Mouse (Mus musculus): ENCODE results near the gene Slc22a6. TPM values are rescaled to one million over a fixed set of nuclear protein-coding genes. Genes with fewer than 3 reads are reported as not detected.

Gene Slc22a6
- polyA plus RNA-seq, 1 experiment: not detected

GRCm38 (mm10) chr19:8599229-8599628 lies 18.6 kb upstream of the Slc22a6 start:
- TF ChIP-seq POLR2A (IDR thresholded peaks at IDR 0.05; ENCODE audit: insufficient read depth, low read depth, low read length): no peak
- no peak for TF ChIP-seq CTCF (IDR thresholded peaks at IDR 0.05; ENCODE audit: insufficient read depth, low read depth, low read length)
- no peak overlapping the region for H3K27ac ChIP-seq (ENCODE audit: insufficient read depth, low read depth, low read length)
- no peak overlapping the region for H3K4me3 ChIP-seq (ENCODE audit: insufficient read depth, low read depth, low read length)
- no peaks in the 10 kb centered on the region for H3K4me1 ChIP-seq (ENCODE audit: control insufficient read depth, insufficient read depth, low read length)
- 89% methylated on average over 2 of the region's 2 CpGs for WGBS

- H3K27ac ChIP-seq (ENCODE audit: insufficient read depth, low read depth, low read length): no peak overlapping the region
- no peaks in the 10 kb centered on the region for H3K4me1 ChIP-seq (ENCODE audit: control insufficient read depth, insufficient read depth, low read length)
- TF ChIP-seq CTCF (IDR thresholded peaks at IDR 0.05; ENCODE audit: insufficient read depth, low read depth, low read length): no peak
- no peak for TF ChIP-seq POLR2A (IDR thresholded peaks at IDR 0.05; ENCODE audit: insufficient read depth, low read depth, low read length)
- H3K4me3 ChIP-seq (ENCODE audit: insufficient read depth, low read depth, low read length): no peak overlapping the region
Measured at GRCm38 (mm10) chr19:8601922-8602321, 15.9 kb upstream of the Slc22a6 start.

GRCm38 (mm10) chr19:8602914-8603313 lies 14.9 kb upstream of the Slc22a6 start:
- TF ChIP-seq CTCF (IDR thresholded peaks at IDR 0.05; ENCODE audit: insufficient read depth, low read depth, low read length): no peak
- WGBS: 87% methylated on average over 3 of the region's 3 CpGs
- Histone ChIP-seq H3K27ac (ENCODE audit: insufficient read depth, low read depth, low read length) (no peak overlapping the region), H3K4me1 (ENCODE audit: control insufficient read depth, insufficient read depth, low read length) (no peaks in the 10 kb centered on the region), H3K4me3 (ENCODE audit: insufficient read depth, low read depth, low read length) (no peak overlapping the region)

GRCm38 (mm10) chr19:8604536-8605240 lies 13.2 kb upstream of the Slc22a6 start:
- Histone ChIP-seq H3K4me3 (ENCODE audit: insufficient read depth, low read depth, low read length) (no peak overlapping the region), H3K27ac (ENCODE audit: insufficient read depth, low read depth, low read length) (no peak overlapping the region), H3K4me1 (ENCODE audit: control insufficient read depth, insufficient read depth, low read length) (no peaks in the 10 kb centered on the region)
- 92% methylated on average over 8 of the region's 8 CpGs for WGBS
- TF ChIP-seq POLR2A (IDR thresholded peaks at IDR 0.05; ENCODE audit: insufficient read depth, low read depth, low read length): no peak
- TF ChIP-seq CTCF (IDR thresholded peaks at IDR 0.05; ENCODE audit: insufficient read depth, low read depth, low read length): no peak

GRCm38 (mm10) chr19:8605241-8605558 lies 12.6 kb upstream of the Slc22a6 start:
- Histone ChIP-seq H3K4me3 (ENCODE audit: insufficient read depth, low read depth, low read length) (no peak overlapping the region), H3K27ac (ENCODE audit: insufficient read depth, low read depth, low read length) (no peak overlapping the region), H3K4me1 (ENCODE audit: control insufficient read depth, insufficient read depth, low read length) (no peaks in the 10 kb centered on the region)
- no peak for TF ChIP-seq POLR2A (IDR thresholded peaks at IDR 0.05; ENCODE audit: insufficient read depth, low read depth, low read length)
- TF ChIP-seq CTCF (IDR thresholded peaks at IDR 0.05; ENCODE audit: insufficient read depth, low read depth, low read length): no peak
- 93% methylated on average over 3 of the region's 3 CpGs for WGBS

- no peak for TF ChIP-seq CTCF (IDR thresholded peaks at IDR 0.05; ENCODE audit: insufficient read depth, low read depth, low read length)
- TF ChIP-seq POLR2A (IDR thresholded peaks at IDR 0.05; ENCODE audit: insufficient read depth, low read depth, low read length): no peak
- WGBS: 82% methylated on average over 8 of the region's 8 CpGs
Measured at GRCm38 (mm10) chr19:8611358-8612123, 6.3 kb upstream of the Slc22a6 start.

GRCm38 (mm10) chr19:8613111-8613510 lies 4.7 kb upstream of the Slc22a6 start:
- Histone ChIP-seq H3K4me1 (ENCODE audit: control insufficient read depth, insufficient read depth, low read length) (no peaks in the 10 kb centered on the region), H3K4me3 (ENCODE audit: insufficient read depth, low read depth, low read length) (no peak overlapping the region), H3K27ac (ENCODE audit: insufficient read depth, low read depth, low read length) (no peak overlapping the region)
- TF ChIP-seq POLR2A (IDR thresholded peaks at IDR 0.05; ENCODE audit: insufficient read depth, low read depth, low read length) (no peak), CTCF (IDR thresholded peaks at IDR 0.05; ENCODE audit: insufficient read depth, low read depth, low read length) (no peak)
- 89% methylated on average over 2 of the region's 2 CpGs for WGBS

More at GRCm38 (mm10) chr19:8611358-8612123, 6.3 kb upstream of the Slc22a6 start:
- no peak overlapping the region for H3K27ac ChIP-seq (ENCODE audit: insufficient read depth, low read depth, low read length)
- no peak overlapping the region for H3K4me3 ChIP-seq (ENCODE audit: insufficient read depth, low read depth, low read length)
- H3K4me1 ChIP-seq (ENCODE audit: control insufficient read depth, insufficient read depth, low read length): no peaks in the 10 kb centered on the region

- Histone ChIP-seq H3K4me1 (ENCODE audit: control insufficient read depth, insufficient read depth, low read length) (no peaks in the 10 kb centered on the region), H3K27ac (ENCODE audit: insufficient read depth, low read depth, low read length) (no peak overlapping the region), H3K4me3 (ENCODE audit: insufficient read depth, low read depth, low read length) (no peak overlapping the region)
- WGBS: 77% methylated on average over 2 of the region's 2 CpGs
- TF ChIP-seq POLR2A (IDR thresholded peaks at IDR 0.05; ENCODE audit: insufficient read depth, low read depth, low read length): no peak
- TF ChIP-seq CTCF (IDR thresholded peaks at IDR 0.05; ENCODE audit: insufficient read depth, low read depth, low read length): no peak
Measured at GRCm38 (mm10) chr19:8614343-8614742, 3.5 kb upstream of the Slc22a6 start.

- TF ChIP-seq POLR2A (IDR thresholded peaks at IDR 0.05; ENCODE audit: insufficient read depth, low read depth, low read length) (no peak), CTCF (IDR thresholded peaks at IDR 0.05; ENCODE audit: insufficient read depth, low read depth, low read length) (no peak)
- H3K4me1 ChIP-seq (ENCODE audit: control insufficient read depth, insufficient read depth, low read length): no peaks in the 10 kb centered on the region
- WGBS: 73% methylated on average over 4 of the region's 4 CpGs
- no peak overlapping the region for H3K4me3 ChIP-seq (ENCODE audit: insufficient read depth, low read depth, low read length)
- no peak overlapping the region for H3K27ac ChIP-seq (ENCODE audit: insufficient read depth, low read depth, low read length)
Measured at GRCm38 (mm10) chr19:8616314-8616713, 1.5 kb upstream of the Slc22a6 start.
